Mouse (Mus musculus) gonadal fat pad, adult 2 months (tissue): Measurements from ENCODE around the gene Olfr372. TPM values are rescaled to one million over a fixed set of nuclear protein-coding genes. Genes with fewer than 3 reads are reported as not detected.
"Not testable (repeated sequence)": the region's sequence is repeated elsewhere in the genome, so short reads cannot be mapped to it uniquely, and the experiment has no call there.

Source experiments
- DNase-seq: peaks from one replicate; pipeline ENCODE4 v3.0.0-alpha.2; 2012; ENCODE audit warnings: low read depth
- polyA plus RNA-seq: library from polyadenylated mRNA; depleted of rRNA; stranded (reverse); fragments of >200 nt; gene quantifications from 2 replicates; pipeline ENCODE4 v1.2.3, GENCODE M21; 2012; rRNA removed

The Olfr372 gene
- polyA plus RNA-seq, 1 experiment, result not detected

DNA sequence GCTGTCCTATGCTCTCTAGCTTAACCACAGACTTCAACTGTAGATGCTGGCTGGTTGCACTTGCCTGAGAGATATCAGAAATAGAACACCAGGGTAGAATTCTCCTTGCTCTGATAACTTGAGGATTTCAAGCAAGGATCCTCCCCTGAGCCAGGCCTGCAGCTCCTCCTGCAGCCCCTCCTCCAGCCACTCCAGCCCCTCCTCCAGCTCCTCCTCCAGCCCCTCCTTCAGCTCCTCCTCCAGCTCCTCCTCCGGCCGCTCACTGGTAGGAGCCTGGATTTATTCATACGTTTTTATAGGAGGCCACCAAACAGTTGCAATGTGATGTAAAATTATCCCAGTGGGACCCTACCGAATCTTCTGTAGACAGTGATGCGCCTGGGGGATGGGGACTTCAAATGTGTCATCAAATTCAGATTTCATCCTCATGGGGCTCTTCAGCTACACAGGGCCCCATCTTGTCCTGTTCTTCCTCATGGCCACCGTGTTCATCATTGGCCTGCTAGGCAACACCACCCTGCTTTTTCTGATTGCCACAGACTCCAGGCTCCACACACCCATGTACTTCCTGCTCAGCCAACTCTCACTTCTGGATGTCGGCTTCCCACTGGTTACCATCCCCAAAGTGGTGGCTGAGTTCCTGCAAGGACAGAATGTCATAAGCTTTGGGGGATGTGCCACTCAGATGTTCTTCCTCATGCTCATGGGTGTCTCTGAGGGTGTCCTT is 58.5 kb downstream of the Olfr372 start:
- DNase-seq, result not testable (repeated sequence)

DNA sequence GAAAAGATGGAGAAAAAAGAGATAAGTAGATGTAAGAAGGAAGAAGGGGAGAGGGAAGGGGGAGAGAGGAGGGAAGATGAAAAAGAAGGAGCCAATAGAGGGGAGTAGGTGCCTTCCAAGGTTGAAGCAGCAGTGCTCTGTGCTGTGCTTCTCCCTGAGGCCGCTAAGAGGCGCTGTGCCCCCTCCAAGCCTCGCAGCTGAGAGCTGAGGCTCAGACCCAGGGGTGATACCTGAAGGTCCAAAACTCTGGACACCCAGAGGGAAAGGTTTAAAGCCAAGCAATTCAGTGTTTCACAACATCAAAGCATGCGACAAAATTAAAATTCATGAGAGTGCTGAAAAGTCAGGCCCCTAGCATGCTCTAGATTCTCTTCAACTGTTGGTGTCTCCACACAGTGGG is 64.1 kb downstream of the Olfr372 start:
- DNase-seq, result no peak

GRCm38 (mm10) chr8:72106740-72107139 is 65.7 kb downstream of the Olfr372 start, which contains the start of gene Olfr374:
Gene Olfr374 (plus strand): TSS chr8:72107040.
- no peak for DNase-seq

Other genes starting within 250 kb of the Olfr372 start
- gene Zfp709, start 159.2 kb upstream of the Olfr372 start, polyA plus RNA-seq, result 0.95 and 1.3 TPM in 2 replicates
- gene Zfp882, start 132.6 kb upstream of the Olfr372 start, polyA plus RNA-seq, result 0.66 and 0.95 TPM in 2 replicates
- 4.9 and 5.0 TPM in 2 replicates for gene Zfp617, start 132.6 kb upstream of the Olfr372 start, polyA plus RNA-seq
- 5.3 and 6.2 TPM in 2 replicates for gene Zfp961, start 90.2 kb upstream of the Olfr372 start, polyA plus RNA-seq
- gene Cyp4f18, start 31.6 kb upstream of the Olfr372 start, polyA plus RNA-seq, result 4.8 and 6.2 TPM in 2 replicates
- gene Olfr373, start 42.0 kb downstream of the Olfr372 start, polyA plus RNA-seq, result not detected in 2 replicates
- 0.01 TPM in 1 of 2 replicates, not detected in the other for gene Olfr374, start 65.8 kb downstream of the Olfr372 start, polyA plus RNA-seq
- 76.9 and 97.8 TPM in 2 replicates for gene Tpm4, start 93.8 kb downstream of the Olfr372 start, polyA plus RNA-seq
- 51.7 and 73.6 TPM in 2 replicates for gene Rab8a, start 120.0 kb downstream of the Olfr372 start, polyA plus RNA-seq
- 0.16 and 0.35 TPM in 2 replicates for gene Hsh2d, start 148.4 kb downstream of the Olfr372 start, polyA plus RNA-seq
- gene Cib3, start 171.6 kb downstream of the Olfr372 start, polyA plus RNA-seq, result 0.22 TPM in 1 of 2 replicates, not detected in the other
- not detected in 2 replicates for gene Gm11034, start 172.4 kb downstream of the Olfr372 start, polyA plus RNA-seq
- gene Fam32a, start 178.5 kb downstream of the Olfr372 start, polyA plus RNA-seq, result 50.0 and 55.2 TPM in 2 replicates
- 50.6 and 54.7 TPM in 2 replicates for gene Ap1m1, start 198.8 kb downstream of the Olfr372 start, polyA plus RNA-seq